Mouse (Mus musculus) hindbrain, postnatal 0 days (tissue): ENCODE measurements at regions not wholly inside any gene's neighbourhood (a gene's known extent, or its start where the extent isn't known, plus 50 kb on each side); places are given as distances from the start of the nearest gene placed in this dataset.
"Not testable (repeated sequence)": the region's sequence is repeated elsewhere in the genome, so short reads cannot be mapped to it uniquely, and the experiment has no call there.

Experiments used
- ATAC-seq: fragments of 200-750 bp; cut with Nextera tagmentation; 2 replicates; pipeline ENCODE4 v1.8.0; 2017; ENCODE audit warnings: mild to moderate bottlenecking, moderate TSS enrichment, moderate library complexity
- DNase-seq: peaks from one replicate; pipeline ENCODE4 v3.0.0-alpha.2; 2015; ENCODE audit warnings: low spot score
- H3K27ac ChIP-seq: fragments of 300-500 bp; sonication (generic); 2 replicates; pipeline ENCODE4 v1.5.1; 2014; ENCODE audit warnings: mild to moderate bottlenecking
- H3K27me3 ChIP-seq: fragments of 300-500 bp; sonication (generic); 2 replicates; pipeline ENCODE4 v1.6.1; 2014; ENCODE audit warnings: low read length, mixed read lengths; ENCODE audit not compliant: insufficient read depth
- H3K36me3 ChIP-seq: fragments of 300-500 bp; sonication (generic); 2 replicates; pipeline ENCODE4 v1.6.1; 2014; ENCODE audit warnings: low read length, mixed read lengths; ENCODE audit not compliant: insufficient read depth
- H3K4me1 ChIP-seq: fragments of 300-500 bp; sonication (generic); 2 replicates; pipeline ENCODE4 v1.6.1; 2014; ENCODE audit warnings: antibody characterized with exemption, low read length, mixed read lengths; ENCODE audit not compliant: insufficient read depth
- H3K4me2 ChIP-seq: fragments of 300-500 bp; sonication (generic); 2 replicates; pipeline ENCODE4 v1.6.1; 2014; ENCODE audit warnings: low read depth, mild to moderate bottlenecking, low read length, moderate library complexity, mixed read lengths
- H3K4me3 ChIP-seq: fragments of 300-500 bp; sonication (generic); 2 replicates; pipeline ENCODE4 v1.5.1; 2014; ENCODE audit warnings: low read length
- H3K9ac ChIP-seq: fragments of 300-500 bp; sonication (generic); replicated peaks from 2 replicates; pipeline ENCODE4 v1.6.1; 2014; ENCODE audit warnings: mild to moderate bottlenecking, low read length, moderate library complexity, mixed read lengths
- H3K9me3 ChIP-seq: fragments of 300-500 bp; sonication (generic); 2 replicates; pipeline ENCODE4 v1.6.1; 2016; ENCODE audit warnings: low read length, mixed read lengths
- CTCF ChIP-seq: IDR thresholded peaks from 2 replicates; pipeline ENCODE4 v1.5.1; 2016; ENCODE audit warnings: antibody characterized with exemption, control low read depth, low read depth
- WGBS: fragments of 180-500 bp; shearing (Covaris S2); extraction: QIAGEN DNeasy Blood & Tissue Kit; methylation state at CpG from one replicate; pipeline ENCODE4 v1.1.7; 2014; 5-methylcytosine and 5-hydroxymethylcytosine counted together

- H3K27me3 ChIP-seq, H3K27ac ChIP-seq, DNase-seq, H3K9me3 ChIP-seq, H3K9ac ChIP-seq, H3K4me3 ChIP-seq, H3K4me1 ChIP-seq, H3K36me3 ChIP-seq, H3K4me2 ChIP-seq, ATAC-seq: not testable (repeated sequence)
- 46% methylated on average over 3 of the region's 3 CpGs for WGBS
- peak; percentile 25; the same call in 1 of the 2 replicates for TF ChIP-seq CTCF
Observed at GRCm38 (mm10) chr12:22951956-22952355, 828.1 kb downstream of the Gm10330 start.

- WGBS = under 1% methylated on average over 38 of the region's 53 CpGs
- ATAC-seq (peak; percentile 58; the same call in 1 of the 2 replicates), DNase-seq (peak; percentile 31)
- H3K36me3 ChIP-seq, H3K9me3 ChIP-seq, H3K27me3 ChIP-seq, H3K4me1 ChIP-seq: not testable (repeated sequence)
- peak overlapping the region; percentile 48; the same call in 1 of the 2 replicates for H3K27ac ChIP-seq
- peak overlapping the region; percentile 44 for H3K9ac ChIP-seq
- H3K4me3 ChIP-seq = peak overlapping the region; percentile 44
- peak overlapping the region; percentile 44 for H3K4me2 ChIP-seq
Observed at GRCm38 (mm10) chr12:22906156-22906555, 873.9 kb downstream of the Gm10330 start.
